Mouse (Mus musculus) E14TG2a.4 (cell line): ENCODE results near the gene Tor2a.

ENCODE experiments used
- CTCF ChIP-seq: conservative IDR thresholded peaks from 2 replicates; pipeline ENCODE4 v1.5.1; 2014; ENCODE audit warnings: low read length
- POU5F1 ChIP-seq: IDR thresholded peaks from 2 replicates; pipeline ENCODE4 v1.6.1; 2014; ENCODE audit warnings: low read length, borderline replicate concordance

- TF ChIP-seq CTCF (no peak), POU5F1 (no peak)
Measured at GRCm38 (mm10) chr2:32711301-32712056, 45.6 kb upstream of the Tor2a start.
